Mouse (Mus musculus): ENCODE results near the gene Abhd2. TPM values are rescaled to one million over a fixed set of nuclear protein-coding genes. Genes with fewer than 3 reads are reported as not detected.

Abhd2 gene
- polyA plus RNA-seq, 1 experiment from 2014 or later, result 49.3 TPM

GRCm38 (mm10) chr7:79258981-79259542 lies 13.9 kb upstream of the Abhd2 start:
- no peak overlapping the region for H3K9ac ChIP-seq (replicated peaks)
- ATAC-seq (peak; percentile 85), DNase-seq (no peak)
- no peaks in the 10 kb centered on the region for H3K27me3 ChIP-seq (ENCODE audit: insufficient read depth, low read length)
- H3K4me1 ChIP-seq (ENCODE audit: insufficient read depth), result peaks cover 41% of the 10 kb centered on the region
- H3K36me3 ChIP-seq (replicated peaks; ENCODE audit: insufficient read depth, low read length), result no peaks in the 10 kb centered on the region
- TF ChIP-seq CTCF (IDR thresholded peaks at IDR 0.05; ENCODE audit: low read depth) (no peak), EP300 (IDR thresholded peaks at IDR 0.05; ENCODE audit: low read depth) (peak; percentile 91)
- H3K4me2 ChIP-seq (ENCODE audit: low read depth, low read length), result no peak overlapping the region
- H3K27ac ChIP-seq (ENCODE audit: low read depth), result peak overlapping the region; percentile 85
- WGBS (ENCODE audit: insufficient replicate concordance), result 57% methylated on average over 10 of the region's 10 CpGs
- H3K4me3 ChIP-seq (ENCODE audit: low read depth, low read length), result no peak overlapping the region
- H3K9me3 ChIP-seq (ENCODE audit: low read length), result no peaks in the 10 kb centered on the region

GRCm38 (mm10) chr7:79262478-79262877 lies 10.5 kb upstream of the Abhd2 start:
- Histone ChIP-seq H3K9me3 (ENCODE audit: low read length) (no peaks in the 10 kb centered on the region), H3K27ac (ENCODE audit: low read depth) (no peak overlapping the region), H3K9ac (replicated peaks) (no peak overlapping the region), H3K4me1 (ENCODE audit: insufficient read depth) (peaks cover 33% of the 10 kb centered on the region), H3K4me3 (ENCODE audit: low read depth, low read length) (no peak overlapping the region), H3K4me2 (ENCODE audit: low read depth, low read length) (no peak overlapping the region), H3K36me3 (replicated peaks; ENCODE audit: insufficient read depth, low read length) (no peaks in the 10 kb centered on the region), H3K27me3 (ENCODE audit: insufficient read depth, low read length) (no peaks in the 10 kb centered on the region)
- TF ChIP-seq CTCF (IDR thresholded peaks at IDR 0.05; ENCODE audit: low read depth), result no peak
- no peak for TF ChIP-seq EP300 (IDR thresholded peaks at IDR 0.05; ENCODE audit: low read depth)
- ATAC-seq (no peak), DNase-seq (no peak)
- 43% methylated on average over 8 of the region's 8 CpGs for WGBS (ENCODE audit: insufficient replicate concordance)

GRCm38 (mm10) chr7:79263776-79264175 lies 9.2 kb upstream of the Abhd2 start:
- no peak for TF ChIP-seq EP300 (IDR thresholded peaks at IDR 0.05; ENCODE audit: low read depth)
- TF ChIP-seq CTCF (IDR thresholded peaks at IDR 0.05; ENCODE audit: low read depth), result no peak
- WGBS (ENCODE audit: insufficient replicate concordance), result 68% methylated on average over 3 of the region's 3 CpGs
- Histone ChIP-seq H3K9ac (replicated peaks) (no peak overlapping the region), H3K27ac (ENCODE audit: low read depth) (no peak overlapping the region), H3K4me1 (ENCODE audit: insufficient read depth) (peaks cover 35% of the 10 kb centered on the region), H3K27me3 (ENCODE audit: insufficient read depth, low read length) (no peaks in the 10 kb centered on the region), H3K9me3 (ENCODE audit: low read length) (no peaks in the 10 kb centered on the region), H3K36me3 (replicated peaks; ENCODE audit: insufficient read depth, low read length) (no peaks in the 10 kb centered on the region), H3K4me2 (ENCODE audit: low read depth, low read length) (no peak overlapping the region), H3K4me3 (ENCODE audit: low read depth, low read length) (no peak overlapping the region)
- ATAC-seq (no peak), DNase-seq (no peak)

GRCm38 (mm10) chr7:79266228-79266627 lies 6.8 kb upstream of the Abhd2 start:
- ATAC-seq (no peak), DNase-seq (no peak)
- Histone ChIP-seq H3K27me3 (ENCODE audit: insufficient read depth, low read length) (no peaks in the 10 kb centered on the region), H3K4me3 (ENCODE audit: low read depth, low read length) (no peak overlapping the region), H3K9me3 (ENCODE audit: low read length) (no peaks in the 10 kb centered on the region), H3K36me3 (replicated peaks; ENCODE audit: insufficient read depth, low read length) (no peaks in the 10 kb centered on the region), H3K4me2 (ENCODE audit: low read depth, low read length) (no peak overlapping the region), H3K9ac (replicated peaks) (no peak overlapping the region), H3K4me1 (ENCODE audit: insufficient read depth) (peaks cover 48% of the 10 kb centered on the region), H3K27ac (ENCODE audit: low read depth) (no peak overlapping the region)
- WGBS (ENCODE audit: insufficient replicate concordance), result 68% methylated on average over 4 of the region's 4 CpGs
- TF ChIP-seq CTCF (IDR thresholded peaks at IDR 0.05; ENCODE audit: low read depth) (no peak), EP300 (IDR thresholded peaks at IDR 0.05; ENCODE audit: low read depth) (no peak)

- H3K36me3 ChIP-seq (replicated peaks; ENCODE audit: insufficient read depth, low read length), result no peaks in the 10 kb centered on the region
- ATAC-seq (no peak), DNase-seq (no peak)
- H3K4me3 ChIP-seq (ENCODE audit: low read depth, low read length), result no peak overlapping the region
- peak overlapping the region; percentile 26; the same call in 1 of the 2 replicates for H3K9ac ChIP-seq (replicated peaks)
- H3K9me3 ChIP-seq (ENCODE audit: low read length), result no peaks in the 10 kb centered on the region
- H3K4me2 ChIP-seq (ENCODE audit: low read depth, low read length), result no peak overlapping the region
- 36% methylated on average over 7 of the region's 7 CpGs for WGBS (ENCODE audit: insufficient replicate concordance)
- H3K27ac ChIP-seq (ENCODE audit: low read depth), result peak overlapping the region; percentile 72
- TF ChIP-seq CTCF (IDR thresholded peaks at IDR 0.05; ENCODE audit: low read depth) (no peak), EP300 (IDR thresholded peaks at IDR 0.05; ENCODE audit: low read depth) (peak; percentile 60)
- H3K27me3 ChIP-seq (ENCODE audit: insufficient read depth, low read length), result no peaks in the 10 kb centered on the region
- peaks cover 56% of the 10 kb centered on the region for H3K4me1 ChIP-seq (ENCODE audit: insufficient read depth)
These were observed 5.2 kb upstream of the Abhd2 start for GRCm38 (mm10) chr7:79267690-79268388.

- H3K4me3 ChIP-seq (ENCODE audit: low read depth, low read length), result no peak overlapping the region
- no peaks in the 10 kb centered on the region for H3K27me3 ChIP-seq (ENCODE audit: insufficient read depth, low read length)
- DNase-seq (no peak), ATAC-seq (no peak)
- H3K4me2 ChIP-seq (ENCODE audit: low read depth, low read length), result no peak overlapping the region
- H3K27ac ChIP-seq (ENCODE audit: low read depth), result peak overlapping the region; percentile 78; the same call in 1 of the 2 replicates
- no peaks in the 10 kb centered on the region for H3K36me3 ChIP-seq (replicated peaks; ENCODE audit: insufficient read depth, low read length)
- WGBS (ENCODE audit: insufficient replicate concordance), result 82% methylated on average over 8 of the region's 8 CpGs
- no peak for TF ChIP-seq EP300 (IDR thresholded peaks at IDR 0.05; ENCODE audit: low read depth)
- TF ChIP-seq CTCF (IDR thresholded peaks at IDR 0.05; ENCODE audit: low read depth), result no peak
- H3K9me3 ChIP-seq (ENCODE audit: low read length), result no peaks in the 10 kb centered on the region
- H3K4me1 ChIP-seq (ENCODE audit: insufficient read depth), result peaks cover 51% of the 10 kb centered on the region
- H3K9ac ChIP-seq (replicated peaks), result no peak overlapping the region
These were observed 4.1 kb upstream of the Abhd2 start for GRCm38 (mm10) chr7:79268897-79269296.

Data from liver, postnatal 0 days (tissue).